Mouse (Mus musculus) hindbrain, embryonic 11.5 days (tissue): Measurements from ENCODE around the gene B4galnt1. TPM values are rescaled to one million over a fixed set of nuclear protein-coding genes. Genes with fewer than 3 reads are reported as not detected.
A peak's percentile ranks its signal among the peaks of the same experiment; 100 is the strongest.
"Not testable (repeated sequence)": the region's sequence is repeated elsewhere in the genome, so short reads cannot be mapped to it uniquely, and the experiment has no call there.

Source experiments
- ATAC-seq: fragments of 200-750 bp; cut with Nextera tagmentation; 2 replicates; pipeline ENCODE4 v1.8.0; 2017; ENCODE audit warnings: mild to moderate bottlenecking, moderate TSS enrichment, moderate library complexity; ENCODE audit not compliant: low FRiP score
- DNase-seq: peaks from one replicate; pipeline ENCODE4 v3.0.0-alpha.2; 2015; ENCODE audit warnings: low spot score
- H3K27ac ChIP-seq: fragments of 300-500 bp; sonication (generic); 2 replicates; pipeline ENCODE4 v1.5.1; 2014; ENCODE audit warnings: mild to moderate bottlenecking, low read depth, low read length
- H3K27me3 ChIP-seq: fragments of 300-500 bp; sonication (generic); 2 replicates; pipeline ENCODE4 v1.6.1; 2014; ENCODE audit warnings: mild to moderate bottlenecking, low read length, moderate library complexity, mixed read lengths; ENCODE audit not compliant: control insufficient read depth, insufficient read depth
- H3K36me3 ChIP-seq: fragments of 300-500 bp; sonication (generic); 2 replicates; pipeline ENCODE4 v1.6.1; 2014; ENCODE audit warnings: mild to moderate bottlenecking, low read length, moderate library complexity, mixed read lengths; ENCODE audit not compliant: control insufficient read depth, insufficient read depth
- H3K4me1 ChIP-seq: fragments of 300-500 bp; sonication (generic); replicated peaks from 2 replicates; pipeline ENCODE4 v1.6.1; 2014; ENCODE audit warnings: low read length, mixed read lengths; ENCODE audit not compliant: control insufficient read depth, insufficient read depth
- H3K4me2 ChIP-seq: fragments of 300-500 bp; sonication (generic); replicated peaks from 2 replicates; pipeline ENCODE4 v1.6.1; 2014; ENCODE audit warnings: mild to moderate bottlenecking, low read depth, low read length
- H3K4me3 ChIP-seq: fragments of 300-500 bp; sonication (generic); 2 replicates; pipeline ENCODE4 v1.5.1; 2014; ENCODE audit warnings: low read depth, low read length
- H3K9ac ChIP-seq: fragments of 300-500 bp; sonication (generic); 2 replicates; pipeline ENCODE4 v1.6.1; 2014; ENCODE audit warnings: low read depth, low read length
- H3K9me3 ChIP-seq: fragments of 300-500 bp; sonication (generic); 2 replicates; pipeline ENCODE4 v1.6.1; 2016; ENCODE audit warnings: low read length; ENCODE audit not compliant: control insufficient read depth
- WGBS: fragments of 180-500 bp; shearing (Covaris S2); extraction: QIAGEN DNeasy Blood & Tissue Kit; methylation state at CpG from one replicate; pipeline ENCODE4 v1.1.7; 2014; 5-methylcytosine and 5-hydroxymethylcytosine counted together
- polyA plus RNA-seq: library from polyadenylated mRNA; unstranded; fragments of >200 nt; fragmentation: Nextera tagmentation; extraction: Ambion mirVana; gene quantifications from 2 replicates; pipeline ENCODE4 v1.2.1, GENCODE M21; 2014

B4galnt1 gene
- polyA plus RNA-seq, 1 experiment from 2014 or later: 12.4 TPM

DNA sequence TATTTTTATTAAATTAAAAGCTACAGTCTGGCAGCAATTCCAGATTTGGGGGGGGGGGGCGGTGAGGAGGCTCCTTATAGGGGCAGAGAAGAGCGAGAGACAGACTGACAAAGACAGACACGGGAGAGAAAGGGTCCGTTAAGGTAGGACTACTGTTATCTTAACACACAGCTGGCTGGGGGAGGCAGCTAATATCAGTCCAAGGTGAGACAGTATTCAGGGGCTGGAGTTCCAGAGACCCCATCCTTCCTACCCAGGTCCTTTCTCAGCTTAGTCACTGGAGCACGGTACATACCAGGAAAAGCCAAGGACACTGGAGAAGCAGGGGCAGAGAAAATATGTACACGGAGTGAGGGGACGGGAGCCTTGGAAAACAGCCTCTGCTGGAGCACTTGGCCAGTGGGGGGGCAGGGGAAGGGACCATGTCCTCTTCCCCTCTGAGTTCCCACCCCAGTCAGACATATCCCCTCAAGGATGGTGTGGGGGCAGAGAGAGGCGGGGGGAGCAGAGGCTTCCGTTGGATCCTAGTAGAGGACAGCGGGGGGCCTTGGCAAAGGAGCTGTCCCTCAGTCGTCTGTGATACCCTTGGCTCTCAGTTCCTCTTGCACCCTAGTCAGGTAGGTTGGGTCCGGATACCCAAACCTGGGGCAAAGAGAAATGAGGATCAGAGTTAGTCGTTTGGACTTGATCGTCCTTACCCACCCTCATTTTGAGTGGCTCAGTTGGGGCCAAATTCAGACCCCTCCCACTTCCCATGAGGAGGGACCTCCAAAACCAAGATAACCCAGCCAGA is 25.6 kb downstream of the B4galnt1 start:
- peaks cover 12% of the 10 kb centered on the region for H3K4me1 ChIP-seq
- H3K27me3 ChIP-seq: no peaks in the 10 kb centered on the region
- H3K9me3 ChIP-seq: no peaks in the 10 kb centered on the region
- H3K36me3 ChIP-seq: 0 out of 2 replicates have a peak, but pooled peaks cover 4% of the 10 kb centered on the region
- no peak for ATAC-seq
- DNase-seq: no peak
- H3K27ac ChIP-seq: peak overlapping the region; percentile 37; the same call in 1 of the 2 replicates
- peak overlapping the region; percentile 77; the same call in 1 of the 2 replicates for H3K4me3 ChIP-seq
- WGBS: 35% methylated on average over 14 of the region's 14 CpGs
- peak overlapping the region; percentile 99 for H3K4me2 ChIP-seq
- peak overlapping the region; percentile 92; the same call in 1 of the 2 replicates for H3K9ac ChIP-seq

GRCm38 (mm10) chr10:127191191-127192056 is 26.4 kb downstream of the B4galnt1 start:
- WGBS: 81% methylated on average over 19 of the region's 19 CpGs
- no peaks in the 10 kb centered on the region for H3K9me3 ChIP-seq
- no peak overlapping the region for H3K4me2 ChIP-seq
- H3K36me3 ChIP-seq: 0 out of 2 replicates have a peak, but pooled peaks cover 4% of the 10 kb centered on the region
- ATAC-seq: no peak
- peaks cover 13% of the 10 kb centered on the region for H3K4me1 ChIP-seq
- H3K27me3 ChIP-seq: no peaks in the 10 kb centered on the region
- H3K9ac ChIP-seq: no peak overlapping the region
- no peak overlapping the region for H3K27ac ChIP-seq
- no peak overlapping the region for H3K4me3 ChIP-seq
- DNase-seq: no peak

DNA sequence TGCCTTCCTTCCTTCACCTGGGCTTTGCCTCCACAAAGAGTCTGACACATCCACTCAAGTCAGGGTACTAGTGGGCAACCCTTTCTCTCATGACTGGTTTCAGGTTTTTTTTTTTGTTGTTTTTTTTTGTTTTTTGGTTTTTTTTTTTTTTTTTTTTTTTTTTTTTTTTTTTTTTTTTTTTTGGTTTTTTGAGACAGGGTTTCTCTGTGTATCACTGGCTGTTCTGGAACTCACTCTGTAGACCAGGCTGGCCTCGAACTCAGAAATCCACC is 27.0 kb downstream of the B4galnt1 start:
- H3K9ac ChIP-seq, H3K4me2 ChIP-seq: not testable (repeated sequence)
- peaks cover 15% of the 10 kb centered on the region for H3K4me1 ChIP-seq

DNA sequence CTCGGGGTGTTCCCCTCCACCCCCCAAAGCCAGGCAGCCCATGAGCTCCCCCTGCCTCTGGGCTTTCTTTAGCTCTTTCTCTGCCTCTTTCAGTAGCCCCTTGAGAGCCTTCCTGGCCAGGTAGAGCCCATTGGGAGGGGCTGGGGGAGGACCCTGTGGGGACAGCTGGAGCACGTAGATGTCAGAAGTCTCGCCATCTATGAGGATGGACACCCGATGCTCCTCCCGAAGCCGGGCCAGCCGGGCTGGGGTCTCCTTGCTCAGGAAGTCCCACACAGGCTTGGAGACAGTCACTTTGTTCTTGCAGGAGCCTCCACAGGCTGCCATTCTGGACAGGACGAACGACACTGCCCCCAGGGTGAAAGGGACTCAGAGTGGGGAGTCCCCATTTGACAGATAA is 28.0 kb downstream of the B4galnt1 start:
- Histone ChIP-seq H3K4me3 (no peak overlapping the region), H3K4me2 (no peak overlapping the region), H3K4me1 (peaks cover 15% of the 10 kb centered on the region), H3K9ac (no peak overlapping the region), H3K36me3 (0 out of 2 replicates have a peak, but pooled peaks cover 3% of the 10 kb centered on the region), H3K9me3 (no peaks in the 10 kb centered on the region), H3K27ac (no peak overlapping the region), H3K27me3 (no peaks in the 10 kb centered on the region)
- ATAC-seq: no peak
- WGBS: 86% methylated on average over 9 of the region's 9 CpGs
- DNase-seq: no peak

More for the DNA sequence above, 27.0 kb downstream of the B4galnt1 start:
- DNase-seq, H3K27me3 ChIP-seq, H3K36me3 ChIP-seq, H3K27ac ChIP-seq, H3K4me3 ChIP-seq, ATAC-seq, H3K9me3 ChIP-seq: not testable (repeated sequence)
- WGBS: 78% methylated on average over 1 of the region's 1 CpGs

- peak overlapping the region; percentile 94 for H3K4me3 ChIP-seq
- 23% methylated on average over 22 of the region's 22 CpGs for WGBS
- H3K4me1 ChIP-seq: peaks cover 8% of the 10 kb centered on the region
Measured at GRCm38 (mm10) chr10:127194428-127195327, 29.7 kb downstream of the B4galnt1 start.

GRCm38 (mm10) chr10:127195328-127196129 is 30.5 kb downstream of the B4galnt1 start, which contains the start of gene Dtx3:
Dtx3 (minus strand) TSS chr10:127195728.
- Histone ChIP-seq H3K27me3 (no peaks in the 10 kb centered on the region), H3K27ac (peak within 1 kb of the TSS; percentile 90), H3K4me2 (peak within 1 kb of the TSS; percentile 92), H3K9me3 (no peaks in the 10 kb centered on the region), H3K9ac (peak within 1 kb of the TSS; percentile 97), H3K4me1 (peaks cover 8% of the 10 kb centered on the region; the same call in 1 of the 2 replicates), H3K36me3 (0 out of 2 replicates have a peak, but pooled peaks cover 3% of the 10 kb centered on the region), H3K4me3 (peak within 1 kb of the TSS; percentile 94)
- WGBS: 3% methylated on average over 33 of the region's 47 CpGs
- ATAC-seq (peak; percentile 75), DNase-seq (peak; percentile 69)

More at GRCm38 (mm10) chr10:127194428-127195327, 29.7 kb downstream of the B4galnt1 start:
- no peaks in the 10 kb centered on the region for H3K9me3 ChIP-seq
- H3K36me3 ChIP-seq: 0 out of 2 replicates have a peak, but pooled peaks cover 3% of the 10 kb centered on the region
- no peaks in the 10 kb centered on the region for H3K27me3 ChIP-seq
- DNase-seq: peak; percentile 62
- H3K4me2 ChIP-seq: peak overlapping the region; percentile 92
- peak; percentile 46 for ATAC-seq
- H3K9ac ChIP-seq: peak overlapping the region; percentile 97
- H3K27ac ChIP-seq: peak overlapping the region; percentile 90

GRCm38 (mm10) chr10:127196392-127196791 is 31.4 kb downstream of the B4galnt1 start:
- Histone ChIP-seq H3K27me3 (no peaks in the 10 kb centered on the region), H3K9ac (no peak overlapping the region; the same call in 1 of the 2 replicates), H3K4me2 (peak overlapping the region; percentile 92), H3K9me3 (no peaks in the 10 kb centered on the region), H3K27ac (peak overlapping the region; percentile 90), H3K4me3 (peak overlapping the region; percentile 94), H3K36me3 (0 out of 2 replicates have a peak, but pooled peaks cover 3% of the 10 kb centered on the region), H3K4me1 (0 out of 2 replicates have a peak, but pooled peaks cover 8% of the 10 kb centered on the region)
- ATAC-seq (peak; percentile 33; the same call in 1 of the 2 replicates), DNase-seq (peak; percentile 55)
- WGBS: 3% methylated on average over 5 of the region's 5 CpGs
